Mouse (Mus musculus) bone marrow, adult 2 months (tissue): ENCODE results near the gene Cyth1. TPM values are rescaled to one million over a fixed set of nuclear protein-coding genes. Genes with fewer than 3 reads are reported as not detected.

ENCODE experiments used
- H3K27ac ChIP-seq: fragments of 200-500 bp; 2 replicates; pipeline ENCODE4 v1.5.1; 2012; ENCODE audit warnings: low read depth, mild to moderate bottlenecking, control low read depth, inconsistent platforms, low read length; ENCODE audit not compliant: control insufficient read depth, poor library complexity, insufficient read depth
- H3K4me1 ChIP-seq: fragments of 200-500 bp; 2 replicates; pipeline ENCODE4 v1.6.1; 2011; ENCODE audit warnings: low read length; ENCODE audit not compliant: control insufficient read depth, insufficient read depth
- H3K4me3 ChIP-seq: fragments of 200-500 bp; replicated peaks from 2 replicates; pipeline ENCODE3; 2011; ENCODE audit warnings: mild to moderate bottlenecking, low read depth, low read length, control low read depth; ENCODE audit not compliant: control insufficient read depth
- CTCF ChIP-seq: fragments of 200-500 bp; IDR thresholded peaks from 2 replicates; pipeline ENCODE4 v1.5.1; 2011; ENCODE audit warnings: low read length, control low read depth; ENCODE audit not compliant: control insufficient read depth, insufficient read depth
- POLR2A ChIP-seq: fragments of 200-500 bp; IDR thresholded peaks from 2 replicates; pipeline ENCODE4 v1.6.1; 2011; ENCODE audit warnings: low read depth, mild to moderate bottlenecking, control low read depth, low read length, borderline replicate concordance; ENCODE audit not compliant: control insufficient read depth
- WGBS: fragments of 180-500 bp; shearing (Covaris S2); methylation state at CpG from one replicate; pipeline ENCODE4 v1.1.7; 2018; 5-methylcytosine and 5-hydroxymethylcytosine counted together
- polyA plus RNA-seq: library from polyadenylated mRNA; stranded (reverse); fragments of >200 nt; gene quantifications from 2 replicates; pipeline ENCODE4 v1.2.4, GENCODE M21; 2011; ENCODE audit warnings: low replicate concordance; ENCODE audit not compliant: missing spikeins, insufficient read depth, insufficient read length

Cyth1 gene
- polyA plus RNA-seq, 1 experiment: 28.3 TPM

DNA sequence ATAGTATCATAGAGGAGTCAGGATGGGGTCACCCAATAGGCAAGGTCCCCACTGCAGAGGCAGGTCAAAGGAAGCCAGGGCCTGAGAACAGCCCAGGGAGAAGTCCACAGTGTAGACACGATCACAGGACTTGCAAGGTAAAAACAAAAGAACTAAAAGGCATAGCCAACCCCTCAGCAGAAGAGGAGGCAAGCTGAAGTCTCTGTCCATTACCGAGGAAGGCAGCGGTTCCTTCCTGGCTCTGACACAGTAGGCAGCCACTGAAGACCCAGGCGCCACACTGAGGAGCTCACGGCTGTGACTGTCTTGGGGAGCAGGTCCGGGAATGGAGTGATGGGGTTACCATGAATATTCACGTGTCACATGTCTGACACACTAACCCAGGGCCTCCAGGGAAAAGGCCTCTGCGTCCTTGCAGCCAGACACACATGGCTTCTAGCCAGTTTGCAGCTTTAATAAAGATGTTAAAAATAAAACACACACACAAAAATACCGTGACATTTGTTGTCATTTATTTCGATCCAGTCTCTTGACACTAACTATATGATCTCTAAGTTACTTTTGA, 51.5 kb downstream of the Cyth1 start:
- H3K27ac ChIP-seq: no peak overlapping the region
- TF ChIP-seq POLR2A (no peak), CTCF (no peak)
- peaks cover 16% of the 10 kb centered on the region for H3K4me1 ChIP-seq
- H3K4me3 ChIP-seq: no peak overlapping the region
- WGBS: 57% methylated on average over 10 of the region's 10 CpGs

DNA sequence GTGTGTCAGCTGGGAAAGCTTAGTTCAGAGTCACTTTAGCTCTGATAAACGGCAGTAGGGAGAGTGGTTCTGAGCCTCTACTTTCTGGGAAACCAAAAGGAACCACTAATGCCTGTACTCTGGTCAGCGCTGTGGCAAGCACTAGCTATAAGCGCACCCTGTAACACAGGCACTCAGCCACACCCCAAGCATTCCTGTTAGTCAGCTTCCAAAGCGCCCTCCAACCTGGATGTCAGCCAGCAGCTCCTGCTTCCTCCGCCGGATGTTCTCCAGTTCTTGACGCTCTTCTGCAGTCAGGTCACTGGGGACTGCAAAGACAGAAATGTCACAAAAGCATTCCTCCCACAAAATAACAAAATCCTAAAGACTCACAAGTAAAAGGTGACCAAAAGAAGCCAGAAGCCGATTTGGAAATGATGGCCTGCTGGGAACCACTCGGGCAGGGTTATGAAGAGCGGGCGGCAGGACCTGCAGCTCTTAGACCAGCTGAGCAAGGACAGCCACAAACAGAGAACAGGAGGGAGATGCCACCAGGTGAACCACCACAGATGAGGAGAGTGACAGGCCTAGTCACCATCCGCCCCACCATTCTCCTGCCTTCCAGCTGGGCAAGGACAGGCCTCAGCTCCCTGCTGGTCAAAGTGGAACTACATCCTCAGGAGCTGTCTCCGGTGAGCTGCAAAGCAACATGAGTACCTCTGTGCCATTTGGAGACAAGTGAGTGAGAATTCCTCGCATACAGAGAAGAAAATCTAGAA, 54.8 kb downstream of the Cyth1 start:
- Histone ChIP-seq H3K4me1 (peaks cover 6% of the 10 kb centered on the region), H3K4me3 (no peak overlapping the region), H3K27ac (peak overlapping the region; percentile 53)
- TF ChIP-seq POLR2A (no peak), CTCF (no peak)
- 69% methylated on average over 14 of the region's 14 CpGs for WGBS

DNA sequence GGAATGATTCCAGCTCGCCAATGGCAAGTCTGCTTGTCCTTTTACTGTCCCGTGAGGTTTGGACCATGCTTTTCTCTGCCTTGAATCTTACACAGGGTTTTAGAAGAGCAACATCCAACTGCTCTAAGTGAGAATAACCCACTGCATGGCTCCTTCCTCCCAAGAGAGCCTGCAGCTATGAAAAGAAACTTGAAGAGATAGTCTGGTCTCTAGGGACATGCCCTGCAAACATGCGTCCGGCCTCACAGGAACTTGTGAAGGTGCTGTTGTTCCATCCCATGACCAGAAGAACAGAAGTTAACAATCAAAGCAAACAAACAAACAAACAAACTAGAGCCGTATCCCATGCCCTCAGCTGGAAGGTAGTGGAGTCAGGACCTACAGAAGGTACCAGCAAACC, 55.4 kb downstream of the Cyth1 start:
- Histone ChIP-seq H3K27ac (peak overlapping the region; percentile 53; the same call in 1 of the 2 replicates), H3K4me3 (no peak overlapping the region), H3K4me1 (peaks cover 6% of the 10 kb centered on the region)
- TF ChIP-seq CTCF: no peak
- TF ChIP-seq POLR2A: no peak
- 70% methylated on average over 5 of the region's 5 CpGs for WGBS

DNA sequence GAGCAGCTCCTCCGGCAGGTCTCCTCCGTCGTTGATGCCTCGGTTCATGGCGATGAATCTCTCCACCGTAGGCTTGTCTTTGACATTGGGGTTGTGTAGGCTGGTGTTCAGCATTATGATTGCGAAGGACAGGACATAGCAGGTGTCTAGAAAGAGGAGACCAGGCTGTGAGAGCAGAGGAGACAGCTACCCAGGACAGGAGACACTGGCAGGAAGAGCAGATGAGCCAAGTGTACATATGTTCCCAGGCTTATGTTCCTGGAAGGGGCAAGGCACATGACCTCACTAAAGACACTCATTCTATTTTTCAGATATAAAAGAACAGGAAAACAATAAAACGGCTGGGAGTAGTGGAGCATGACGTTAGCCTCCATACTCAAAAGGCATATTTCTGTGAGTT, 65.6 kb downstream of the Cyth1 start:
- H3K27ac ChIP-seq: no peak overlapping the region
- WGBS: 79% methylated on average over 9 of the region's 9 CpGs
- no peak overlapping the region for H3K4me3 ChIP-seq
- TF ChIP-seq CTCF: no peak
- no peak for TF ChIP-seq POLR2A
- H3K4me1 ChIP-seq: peaks cover 12% of the 10 kb centered on the region; the same call in 1 of the 2 replicates

DNA sequence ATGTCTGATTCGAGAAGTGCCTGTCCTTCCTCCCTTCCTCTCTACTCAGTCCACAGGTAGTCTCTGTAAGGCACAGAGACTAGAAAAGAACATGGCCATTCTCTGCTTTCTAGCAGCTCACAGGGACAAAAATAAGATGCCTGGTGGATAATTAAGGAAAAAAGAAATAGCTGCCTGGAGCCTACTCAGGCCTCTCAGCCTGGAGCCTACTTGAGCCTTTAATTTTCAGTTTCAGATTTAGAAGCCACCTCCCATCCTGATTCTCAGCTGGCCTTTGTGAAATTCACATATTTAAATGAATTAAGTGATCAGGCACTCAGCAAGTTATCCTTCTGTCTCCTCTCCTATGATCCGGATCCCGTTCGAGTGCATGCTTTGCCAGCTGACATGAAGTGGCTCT, 66.0 kb downstream of the Cyth1 start:
- WGBS: 82% methylated on average over 4 of the region's 4 CpGs
- Histone ChIP-seq H3K4me3 (no peak overlapping the region), H3K27ac (no peak overlapping the region), H3K4me1 (peaks cover 12% of the 10 kb centered on the region; the same call in 1 of the 2 replicates)
- TF ChIP-seq POLR2A (no peak), CTCF (no peak)

DNA sequence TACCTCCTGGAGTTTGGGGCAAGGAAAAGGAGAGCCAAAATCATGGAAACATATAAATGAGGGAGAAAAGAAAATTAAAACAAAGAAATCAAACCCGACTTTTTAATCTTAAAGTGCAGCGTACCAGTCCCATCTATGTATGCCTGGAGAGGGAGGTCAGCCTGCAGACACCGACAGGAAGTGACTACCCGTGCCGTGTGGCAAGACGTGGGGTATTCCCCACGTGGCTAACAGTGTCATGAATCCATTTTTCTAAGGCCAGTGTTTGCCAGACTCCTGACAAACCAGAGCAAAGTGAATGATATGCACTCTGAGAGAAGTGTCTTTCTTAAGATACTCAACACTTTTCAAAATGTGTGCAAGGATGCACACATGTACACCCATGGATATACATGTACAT, 68.2 kb downstream of the Cyth1 start:
- Histone ChIP-seq H3K4me3 (no peak overlapping the region), H3K4me1 (peaks cover 10% of the 10 kb centered on the region; the same call in 1 of the 2 replicates), H3K27ac (no peak overlapping the region)
- TF ChIP-seq CTCF: no peak
- no peak for TF ChIP-seq POLR2A
- WGBS: 19% methylated on average over 7 of the region's 7 CpGs

DNA sequence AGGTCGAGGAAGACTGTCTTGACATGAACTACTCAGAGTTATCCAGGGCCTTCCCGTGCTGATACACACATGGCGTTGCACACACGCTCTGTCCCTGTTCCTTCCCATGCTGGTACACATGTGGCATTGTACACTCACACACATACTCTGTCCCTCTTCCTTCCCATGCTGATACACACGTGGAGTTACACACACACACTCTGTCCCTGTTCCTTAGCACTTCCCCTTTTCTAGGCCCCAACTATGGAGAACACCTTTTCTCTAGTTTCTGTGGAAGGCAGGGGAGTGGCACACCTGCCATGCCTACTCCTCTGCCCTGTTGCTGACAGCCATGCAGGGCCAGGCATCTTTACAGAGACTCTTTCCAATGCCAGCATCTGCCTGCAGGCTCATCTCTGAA, 70.2 kb downstream of the Cyth1 start:
- H3K4me3 ChIP-seq: no peak overlapping the region
- TF ChIP-seq CTCF: no peak
- no peak for TF ChIP-seq POLR2A
- WGBS: 45% methylated on average over 5 of the region's 5 CpGs
- H3K27ac ChIP-seq: peak overlapping the region; percentile 19; the same call in 1 of the 2 replicates
- H3K4me1 ChIP-seq: peaks cover 7% of the 10 kb centered on the region; the same call in 1 of the 2 replicates

DNA sequence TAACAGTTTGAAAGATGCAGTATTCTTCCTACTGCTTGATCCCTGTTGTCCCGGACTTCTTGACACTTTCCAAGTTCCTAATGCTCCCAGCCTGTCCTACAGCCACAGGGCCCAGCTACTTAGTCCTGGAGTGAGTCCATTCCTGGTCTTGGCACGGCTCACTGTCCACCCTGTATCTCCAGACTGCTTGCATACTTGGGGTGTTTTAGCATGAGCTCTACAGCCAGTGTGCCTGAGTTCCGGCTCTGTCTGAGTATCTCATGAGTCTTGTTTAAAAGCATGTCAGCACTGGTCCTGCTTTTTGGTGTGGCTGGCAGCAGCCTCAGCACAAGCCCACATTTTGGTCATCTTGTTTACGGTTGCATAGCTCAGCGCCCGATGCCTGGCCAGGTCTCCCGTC, 73.6 kb downstream of the Cyth1 start:
- Histone ChIP-seq H3K27ac (no peak overlapping the region), H3K4me1 (peaks cover 2% of the 10 kb centered on the region; the same call in 1 of the 2 replicates), H3K4me3 (no peak overlapping the region)
- TF ChIP-seq POLR2A: no peak
- TF ChIP-seq CTCF: no peak
- 86% methylated on average over 7 of the region's 7 CpGs for WGBS
